Mouse (Mus musculus) lung, postnatal 25 days (tissue): ENCODE results near the gene Ccdc184.

Experiments
- DNase-seq: peaks from one replicate; pipeline ENCODE4 v3.0.0; 2022; ENCODE audit warnings: low spot score

Gene Ccdc184

GRCm38 (mm10) chr15:98155944-98156343 is 11.0 kb upstream of the Ccdc184 start:
- DNase-seq = no peak

GRCm38 (mm10) chr15:98157253-98157652 is 9.7 kb upstream of the Ccdc184 start:
- no peak for DNase-seq

DNA sequence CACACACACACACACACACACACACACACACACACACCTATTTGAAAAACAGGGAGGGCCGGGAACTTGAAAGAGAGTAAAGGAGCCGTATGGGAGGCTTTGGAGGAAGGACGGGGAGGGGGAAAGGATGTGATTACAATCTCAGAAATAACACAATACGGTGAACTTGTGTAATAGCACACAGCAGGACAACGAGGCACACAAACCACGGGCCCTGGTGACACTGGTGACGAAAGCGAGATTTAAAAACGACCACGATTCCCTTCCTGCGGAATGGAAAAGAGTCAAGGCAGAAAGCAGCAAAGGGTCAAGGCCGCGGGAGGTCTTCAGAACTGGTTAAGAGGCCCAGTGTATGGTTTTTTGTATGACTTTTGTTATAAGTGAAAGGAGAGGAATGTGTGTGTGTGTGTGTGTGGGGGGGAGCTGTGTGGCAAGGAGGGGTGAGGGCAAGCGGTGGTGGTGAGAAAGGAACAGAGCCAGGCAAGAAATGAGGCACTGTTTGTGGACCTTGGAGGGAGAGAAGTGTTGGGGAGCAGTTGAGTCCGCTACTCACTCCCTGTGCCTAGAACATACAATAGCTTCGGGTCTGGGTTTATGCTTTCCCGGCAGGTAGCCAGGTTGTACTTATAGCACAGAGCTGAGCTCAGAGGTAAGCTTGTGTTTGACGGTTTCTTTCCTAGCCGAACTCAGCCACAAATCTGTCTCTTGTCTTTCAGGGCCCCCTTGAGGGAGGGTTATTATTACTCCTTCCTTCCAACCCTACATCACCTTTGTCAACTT is 5.7 kb upstream of the Ccdc184 start:
- no peak for DNase-seq

DNA sequence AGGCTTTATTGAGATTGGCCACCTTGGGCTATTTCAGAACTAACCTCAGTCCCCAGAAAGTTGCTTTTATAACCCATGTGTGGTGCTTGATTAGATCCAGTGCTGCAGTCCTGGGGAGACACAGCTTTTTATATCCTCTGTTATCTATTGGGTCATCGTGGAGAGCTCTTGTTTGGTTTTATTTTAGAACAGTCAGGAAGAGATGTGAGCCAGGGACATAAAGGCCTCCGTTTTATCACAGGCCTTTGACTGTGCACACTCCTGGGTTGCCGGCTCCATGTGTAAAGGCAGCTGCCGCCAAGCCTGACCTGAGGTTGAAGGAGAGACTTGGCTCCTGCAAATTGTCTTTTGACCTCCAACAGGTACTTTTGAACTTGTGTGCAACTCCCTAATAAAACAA is 4.4 kb upstream of the Ccdc184 start:
- no peak for DNase-seq

DNA sequence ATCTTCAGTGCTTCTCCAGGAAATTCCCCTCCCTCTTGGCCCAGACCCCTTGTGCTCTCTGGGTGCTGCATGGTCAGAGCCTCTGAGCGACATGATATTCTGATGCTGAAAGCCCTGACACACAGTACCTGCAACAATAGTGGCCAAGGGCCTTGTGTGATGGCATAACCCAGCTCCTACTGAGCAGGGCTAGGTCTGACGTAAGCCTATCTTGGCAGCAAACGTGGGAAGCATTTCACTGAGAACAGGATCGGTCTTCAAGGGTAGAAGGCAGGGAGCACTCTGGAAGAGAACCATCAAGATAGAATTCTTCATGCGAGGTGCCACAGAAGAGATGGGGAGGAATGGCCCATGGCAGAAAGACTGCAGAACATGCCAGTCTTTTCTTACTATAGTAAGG is 1.4 kb upstream of the Ccdc184 start, which contains the start of gene Asb8:
TSS of gene Asb8 (minus strand) at position 101 of the 400 bp plus-strand sequence.
- DNase-seq = no peak

DNA sequence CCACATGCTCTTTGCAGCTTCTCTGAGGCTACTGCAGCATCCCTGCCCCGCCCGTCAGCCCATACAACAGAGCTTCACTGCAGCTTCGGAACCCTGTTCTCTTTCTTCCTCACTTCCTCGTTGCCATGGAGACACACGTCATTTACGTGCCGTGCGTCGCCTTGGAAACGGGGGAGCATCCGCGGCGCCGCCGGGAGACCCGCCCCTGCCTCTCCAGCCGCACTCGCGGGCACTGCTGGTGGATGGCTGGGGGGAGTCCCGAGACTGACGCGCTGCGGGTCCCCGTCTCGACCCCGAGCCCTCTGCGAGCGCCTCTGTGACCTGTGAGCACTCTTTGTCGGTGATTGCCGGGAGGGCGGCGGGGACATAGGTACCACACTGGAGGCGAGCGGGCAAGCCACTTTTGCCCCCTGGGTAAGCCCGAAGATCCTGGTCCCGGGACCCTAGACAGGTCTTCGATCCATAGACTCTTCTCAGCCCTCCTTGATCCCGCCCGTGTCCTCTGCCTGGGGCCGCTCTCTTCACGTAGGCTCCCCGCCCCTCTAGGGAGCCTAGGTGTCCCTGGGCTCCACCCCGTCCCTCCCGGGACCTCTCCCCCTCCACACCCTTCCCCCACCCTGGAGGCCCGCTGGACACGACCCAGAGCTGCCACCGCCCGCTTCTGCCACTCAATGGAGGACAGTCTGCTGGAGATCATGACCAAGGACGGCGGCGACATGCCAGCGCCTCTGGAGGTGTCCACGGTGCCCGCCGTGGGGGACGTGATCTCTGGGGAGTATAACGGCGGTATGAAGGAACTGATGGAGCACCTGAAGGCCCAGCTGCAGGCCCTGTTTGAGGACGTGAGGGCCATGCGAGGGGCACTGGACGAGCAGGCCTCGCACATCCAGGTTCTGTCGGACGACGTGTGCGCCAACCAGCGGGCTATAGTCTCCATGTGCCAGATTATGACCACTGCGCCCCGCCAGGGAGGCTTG is 975 bp downstream of the Ccdc184 start:
- peak; percentile 63 for DNase-seq

DNA sequence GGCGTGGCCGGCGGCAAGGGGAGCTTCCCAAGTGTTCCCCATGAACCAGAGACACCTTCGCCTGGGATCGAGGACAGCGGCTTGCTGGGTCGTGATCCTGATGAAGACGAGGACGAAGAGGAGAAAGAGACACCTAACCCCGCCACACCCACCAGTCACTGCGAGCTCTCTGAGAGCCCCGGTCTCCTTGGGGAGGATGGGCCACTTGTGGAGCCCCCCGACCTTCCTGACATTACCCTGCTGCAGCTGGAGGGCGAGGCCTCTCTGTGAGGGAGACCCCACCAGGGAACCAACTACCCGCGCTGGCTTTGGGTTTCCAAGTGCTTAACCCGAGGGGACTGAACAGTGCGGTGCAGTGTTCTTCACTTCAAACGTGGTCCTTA is 1.7 kb downstream of the Ccdc184 start:
- no peak for DNase-seq

- DNase-seq = no peak
Measured at GRCm38 (mm10) chr15:98170365-98170764, 3.4 kb downstream of the Ccdc184 start.

GRCm38 (mm10) chr15:98170917-98171316 is 4.0 kb downstream of the Ccdc184 start:
- no peak for DNase-seq

GRCm38 (mm10) chr15:98172113-98172512 is 5.2 kb downstream of the Ccdc184 start:
- no peak for DNase-seq

GRCm38 (mm10) chr15:98173821-98174220 is 6.9 kb downstream of the Ccdc184 start:
- peak; percentile 24 for DNase-seq

GRCm38 (mm10) chr15:98177320-98177719 is 10.4 kb downstream of the Ccdc184 start:
- no peak for DNase-seq

DNA sequence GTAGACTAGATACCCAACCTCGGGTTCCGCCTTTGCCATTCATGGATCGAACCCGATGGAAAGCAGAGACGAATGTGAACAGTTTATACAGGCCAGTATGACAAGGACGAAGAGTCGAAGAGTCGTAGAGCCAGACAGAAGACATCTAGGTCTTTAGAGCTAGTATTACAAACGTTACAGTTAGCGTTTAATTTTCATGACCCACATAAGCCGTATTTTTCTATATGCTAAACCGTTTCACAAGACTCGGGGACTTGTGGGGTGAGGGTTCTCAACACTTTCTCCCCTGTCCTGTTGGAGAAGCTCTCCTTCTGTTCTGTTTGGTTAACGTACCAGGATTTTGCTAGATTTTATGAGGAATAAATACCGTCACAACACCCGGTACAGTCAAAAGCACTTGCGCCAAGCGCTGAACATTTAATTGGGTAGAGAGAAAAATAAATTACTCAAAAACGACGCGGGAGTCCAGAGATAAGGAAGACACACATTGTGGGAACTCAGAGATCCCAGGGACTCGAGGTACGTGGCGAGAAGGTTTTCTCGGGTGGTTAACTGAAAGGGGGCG is 13.7 kb downstream of the Ccdc184 start:
- no peak for DNase-seq

DNA sequence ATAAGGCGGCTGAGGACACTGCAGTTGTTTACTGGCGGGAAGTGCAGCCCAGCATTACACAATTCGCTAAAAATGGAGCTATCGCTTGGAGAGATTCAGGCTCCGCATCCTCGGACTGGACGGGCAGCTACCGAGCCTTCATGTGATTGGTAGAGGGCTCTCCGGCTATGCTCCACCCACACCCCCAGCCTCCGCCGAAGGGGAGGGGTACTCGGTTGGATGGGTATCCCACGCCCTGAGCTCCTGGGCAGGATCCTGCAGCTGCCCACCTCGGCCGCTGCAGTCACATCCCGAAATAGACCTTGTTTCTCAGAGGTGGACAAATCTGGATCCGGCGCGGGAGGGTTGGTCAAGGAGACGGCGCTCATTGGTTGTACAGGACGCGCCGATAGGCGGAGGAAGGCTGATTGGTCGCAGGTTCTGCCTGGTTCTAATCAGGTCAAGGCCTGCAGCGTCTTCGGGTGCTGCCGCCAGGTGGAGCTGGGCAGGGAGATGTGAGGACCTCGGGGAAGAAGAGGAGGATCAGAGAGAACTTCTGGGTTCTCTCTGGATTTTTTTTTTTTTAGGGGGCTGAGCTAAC is 14.3 kb downstream of the Ccdc184 start:
- DNase-seq = peak; percentile 93

DNA sequence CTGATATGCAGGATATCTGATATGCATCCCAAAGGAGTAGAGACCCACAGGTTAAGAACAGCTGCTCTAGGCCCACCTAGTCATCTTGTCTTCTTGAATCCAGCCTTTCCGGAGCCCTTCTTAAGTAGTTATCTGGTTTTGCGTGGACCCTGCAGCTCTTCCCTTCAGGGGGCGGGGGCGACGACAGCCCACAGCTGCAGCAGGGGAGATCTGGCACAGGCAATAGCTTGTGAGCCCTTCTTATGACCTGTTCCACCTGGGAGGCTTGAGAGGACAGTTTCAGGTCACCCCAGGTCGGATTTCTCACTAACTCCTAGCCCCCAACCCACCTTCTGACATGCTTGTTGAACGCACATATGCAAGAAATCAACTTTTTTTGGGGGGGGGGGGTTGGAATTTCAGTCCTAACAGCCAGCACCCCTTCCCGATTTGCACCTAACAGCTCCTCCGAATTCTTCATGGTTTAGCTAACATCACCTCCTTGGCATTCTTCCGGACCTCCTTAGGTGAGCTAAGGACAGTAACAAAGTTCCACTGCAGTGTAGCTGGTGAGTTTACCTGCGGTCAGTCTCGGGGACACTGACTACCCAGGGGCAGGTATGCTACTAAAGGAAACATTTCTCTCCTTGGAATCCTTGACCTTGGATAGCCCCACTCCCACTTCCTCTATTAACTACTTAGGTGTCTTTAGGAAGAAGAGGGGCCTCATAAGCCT is 15.1 kb downstream of the Ccdc184 start:
- DNase-seq = no peak

GRCm38 (mm10) chr15:98184456-98184855 is 17.5 kb downstream of the Ccdc184 start:
- DNase-seq = no peak

DNA sequence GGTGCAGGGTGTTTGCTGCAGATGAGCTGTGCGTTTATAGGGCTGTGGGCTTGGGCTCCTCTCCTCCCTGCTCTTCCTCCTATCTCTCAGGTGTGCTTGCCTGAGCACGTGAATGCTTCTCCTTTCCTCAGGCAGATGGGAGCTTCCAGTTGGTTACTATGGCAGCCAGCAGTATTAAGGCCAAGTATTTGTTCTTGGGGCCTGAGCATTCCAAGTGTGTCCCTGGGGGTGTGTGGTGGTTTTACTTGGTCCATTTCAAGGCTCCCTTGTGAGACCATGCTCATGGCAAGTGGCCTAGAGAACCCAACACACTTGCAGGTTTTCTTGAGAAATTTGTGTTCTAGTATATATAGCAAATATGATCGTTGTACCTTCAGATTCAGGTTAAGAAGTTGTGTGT is 28.5 kb downstream of the Ccdc184 start, which contains the start of gene Olfr288:
TSS of gene Olfr288 (minus strand) at position 101 of the 400 bp plus-strand sequence.
- no peak for DNase-seq

DNA sequence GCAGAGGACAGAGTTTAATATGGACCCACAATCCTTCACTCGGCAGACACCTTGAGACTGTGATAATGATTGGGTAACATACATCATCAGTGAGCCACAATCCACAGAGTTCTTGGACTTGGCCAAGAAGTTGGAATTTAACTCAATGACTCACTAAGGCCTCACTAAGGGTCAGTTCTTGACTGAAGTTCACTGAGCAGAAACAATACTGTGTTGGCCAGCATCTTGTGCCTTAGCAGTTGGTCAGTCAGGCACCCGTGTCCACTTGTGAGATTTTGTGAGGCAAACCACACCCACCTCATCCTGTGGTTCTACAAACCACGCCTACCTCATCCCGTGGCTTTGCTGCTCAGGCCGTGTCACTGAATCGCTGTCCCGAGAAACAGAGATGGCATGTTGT is 42.7 kb downstream of the Ccdc184 start:
- no peak for DNase-seq

DNA sequence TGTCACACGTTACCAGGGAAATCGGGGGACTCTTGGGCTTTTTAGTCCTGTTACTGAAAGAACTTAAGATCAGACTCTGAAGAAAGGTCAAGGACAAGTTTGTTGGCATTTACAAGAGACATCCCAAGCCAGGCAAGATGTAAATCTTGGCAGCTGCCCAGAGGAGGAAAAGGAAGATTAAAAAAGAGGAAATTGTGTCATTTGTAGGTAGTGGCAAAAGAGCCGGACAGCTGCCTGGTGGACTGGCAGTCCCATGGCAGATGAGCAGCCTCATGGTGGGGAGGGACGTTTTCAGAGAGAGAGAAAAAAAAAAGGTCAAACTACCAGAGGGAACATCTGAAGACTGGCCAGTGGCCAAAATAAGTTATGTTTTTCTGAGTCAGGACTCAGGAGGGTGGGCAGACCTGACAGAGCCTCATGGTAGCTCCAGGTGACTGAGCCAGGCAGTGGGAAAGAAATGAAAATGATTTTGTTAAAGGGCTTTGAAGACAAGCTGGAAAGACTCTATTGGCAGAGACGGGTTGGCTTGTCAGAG is 46.4 kb downstream of the Ccdc184 start:
- DNase-seq = peak; percentile 13

GRCm38 (mm10) chr15:98214130-98214529 is 47.2 kb downstream of the Ccdc184 start:
- DNase-seq = peak; percentile 16
